Mouse (Mus musculus): ENCODE measurements around the gene Xrra1.

DNA sequence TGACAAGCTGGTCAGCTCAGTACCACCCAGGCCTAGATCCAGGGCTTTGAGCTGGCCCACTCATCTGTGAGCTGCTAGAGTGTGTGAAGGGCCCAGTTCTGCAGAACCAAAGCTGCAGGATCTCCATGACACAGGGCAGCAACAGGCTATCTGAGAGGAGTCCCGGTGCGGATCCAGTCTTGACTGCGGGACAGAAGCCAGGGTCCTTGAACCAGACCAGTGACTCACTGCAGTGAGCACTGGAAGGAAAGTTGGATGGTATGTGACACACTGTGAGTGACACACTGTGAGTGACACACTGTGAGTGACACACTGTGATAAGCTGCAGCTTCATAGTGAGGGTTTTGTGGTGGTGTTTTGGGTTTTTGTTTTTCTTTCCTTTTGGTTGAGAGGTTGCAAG, 85.6 kb downstream of the Xrra1 start:
- TF ChIP-seq GATA1 (IDR thresholded peaks at IDR 0.05; ENCODE audit: low read length) (no peak), TAL1 (IDR thresholded peaks at IDR 0.05; ENCODE audit: low read length) (no peak)
